Mouse (Mus musculus) forebrain, embryonic 11.5 days (tissue): ENCODE results near the gene Ovol3. TPM values are rescaled to one million over a fixed set of nuclear protein-coding genes. Genes with fewer than 3 reads are reported as not detected.

Experiments
- ATAC-seq: fragments of 200-750 bp; cut with Nextera tagmentation; replicated peaks from 2 replicates; pipeline ENCODE4 v1.8.0; 2017; ENCODE audit warnings: moderate TSS enrichment; ENCODE audit not compliant: low FRiP score
- DNase-seq: peaks from one replicate; pipeline ENCODE4 v3.0.0-alpha.2; 2017; ENCODE audit warnings: low spot score
- H3K27ac ChIP-seq: fragments of 300-500 bp; sonication (generic); 2 replicates; pipeline ENCODE4 v1.5.1; 2014; ENCODE audit warnings: low read depth, low read length
- H3K27me3 ChIP-seq: fragments of 300-500 bp; sonication (generic); 2 replicates; pipeline ENCODE4 v1.6.1; 2014; ENCODE audit warnings: mild to moderate bottlenecking, low read length, mixed read lengths; ENCODE audit not compliant: control insufficient read depth, insufficient read depth
- H3K36me3 ChIP-seq: fragments of 300-500 bp; sonication (generic); 2 replicates; pipeline ENCODE4 v1.6.1; 2014; ENCODE audit warnings: mild to moderate bottlenecking, low read length, moderate library complexity, mixed read lengths; ENCODE audit not compliant: control insufficient read depth, insufficient read depth
- H3K4me1 ChIP-seq: fragments of 300-500 bp; sonication (generic); replicated peaks from 2 replicates; pipeline ENCODE4 v1.6.1; 2014; ENCODE audit warnings: low read length, mixed read lengths; ENCODE audit not compliant: control insufficient read depth, insufficient read depth
- H3K4me2 ChIP-seq: fragments of 300-500 bp; sonication (generic); 2 replicates; pipeline ENCODE4 v1.6.1; 2014; ENCODE audit warnings: low read depth, mild to moderate bottlenecking, low read length, moderate library complexity, mixed read lengths; ENCODE audit not compliant: severe bottlenecking
- H3K4me3 ChIP-seq: fragments of 300-500 bp; sonication (generic); 2 replicates; pipeline ENCODE4 v1.5.1; 2014; ENCODE audit warnings: low read depth, low read length
- H3K9ac ChIP-seq: fragments of 300-500 bp; sonication (generic); 2 replicates; pipeline ENCODE4 v1.6.1; 2014; ENCODE audit warnings: low read length
- H3K9me3 ChIP-seq: fragments of 300-500 bp; sonication (generic); 2 replicates; pipeline ENCODE4 v1.6.1; 2016; ENCODE audit warnings: low read length, mixed read lengths; ENCODE audit not compliant: control insufficient read depth
- WGBS: fragments of 180-500 bp; shearing (Covaris S2); extraction: QIAGEN DNeasy Blood & Tissue Kit; methylation state at CpG from one replicate; pipeline ENCODE4 v1.1.7; 2014; 5-methylcytosine and 5-hydroxymethylcytosine counted together
- polyA plus RNA-seq: library from polyadenylated mRNA; unstranded; fragments of >200 nt; fragmentation: Nextera tagmentation; extraction: Ambion mirVana; gene quantifications from 2 replicates; pipeline ENCODE4 v1.2.1, GENCODE M21; 2014

The Ovol3 gene
- polyA plus RNA-seq, 1 experiment from 2014 or later: not detected

- H3K4me2 ChIP-seq: no peak overlapping the region
- no peak overlapping the region for H3K4me3 ChIP-seq
- H3K27me3 ChIP-seq: no peaks in the 10 kb centered on the region
- no peaks in the 10 kb centered on the region; the same call in 1 of the 2 replicates for H3K36me3 ChIP-seq
- ATAC-seq (no peak), DNase-seq (no peak)
- H3K4me1 ChIP-seq: peaks cover 5% of the 10 kb centered on the region
- no peak overlapping the region for H3K27ac ChIP-seq
- H3K9ac ChIP-seq: no peak overlapping the region
- no peaks in the 10 kb centered on the region for H3K9me3 ChIP-seq
- WGBS: 93% methylated on average over 15 of the region's 15 CpGs
Observed at GRCm38 (mm10) chr7:30234276-30234858, 1.2 kb downstream of the Ovol3 start.

DNA sequence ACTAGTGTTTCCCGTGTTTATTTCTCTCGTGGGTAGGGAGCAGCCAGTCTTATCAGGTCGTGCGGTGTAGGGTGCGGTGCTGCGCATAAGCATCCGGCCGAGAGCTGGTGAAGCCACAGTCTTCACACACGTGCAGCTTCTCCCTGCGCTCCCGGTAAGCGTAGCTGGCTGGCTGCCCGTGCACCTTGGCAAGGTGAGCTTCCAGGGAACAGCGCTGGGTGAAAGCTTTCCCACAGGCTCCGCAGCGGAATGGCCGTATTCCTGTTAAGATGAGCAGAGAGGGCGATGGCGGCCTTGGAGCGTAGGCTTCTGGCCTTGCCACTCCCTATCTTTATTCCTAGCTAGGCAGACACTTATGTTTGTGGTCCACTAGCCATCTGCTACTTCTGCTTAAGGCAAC lies 2.1 kb downstream of the Ovol3 start:
- WGBS: 92% methylated on average over 20 of the region's 20 CpGs
- H3K4me3 ChIP-seq: no peak overlapping the region
- no peaks in the 10 kb centered on the region; the same call in 1 of the 2 replicates for H3K36me3 ChIP-seq
- ATAC-seq (no peak), DNase-seq (no peak)
- no peak overlapping the region for H3K27ac ChIP-seq
- H3K9me3 ChIP-seq: no peaks in the 10 kb centered on the region
- H3K9ac ChIP-seq: no peak overlapping the region
- H3K4me1 ChIP-seq: peaks cover 5% of the 10 kb centered on the region
- no peaks in the 10 kb centered on the region for H3K27me3 ChIP-seq
- H3K4me2 ChIP-seq: peak overlapping the region; percentile 64; the same call in 1 of the 2 replicates

DNA sequence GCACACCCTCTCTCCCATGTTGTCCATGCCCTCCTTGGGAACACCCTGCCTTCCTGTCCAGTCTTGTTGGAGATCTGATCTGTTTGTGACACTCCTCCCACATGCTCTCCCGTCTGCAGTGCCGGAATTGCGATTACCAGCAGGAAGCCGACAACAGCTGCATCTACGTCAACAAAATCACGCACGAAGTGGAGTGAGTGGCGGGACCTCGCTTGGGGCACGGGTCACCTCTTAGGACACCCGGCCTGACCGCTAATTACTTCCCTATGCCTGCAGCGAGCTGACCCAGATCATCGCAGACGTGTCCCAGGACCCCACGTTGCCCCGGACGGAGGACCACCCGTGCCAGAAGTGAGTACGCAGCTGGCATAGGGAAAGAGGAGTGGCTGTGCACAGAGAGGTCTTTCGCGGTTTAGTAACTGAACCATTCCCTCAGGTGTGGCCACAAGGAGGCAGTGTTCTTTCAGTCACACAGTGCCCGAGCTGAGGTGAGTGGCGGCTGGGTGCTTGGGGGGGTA lies 2.8 kb downstream of the Ovol3 start:
- peaks cover 5% of the 10 kb centered on the region for H3K4me1 ChIP-seq
- H3K9ac ChIP-seq: peak overlapping the region; percentile 78
- H3K27me3 ChIP-seq: no peaks in the 10 kb centered on the region
- H3K9me3 ChIP-seq: no peaks in the 10 kb centered on the region
- DNase-seq (peak; percentile 79), ATAC-seq (peak; percentile 28)
- 6% methylated on average over 24 of the region's 24 CpGs for WGBS
- peak overlapping the region; percentile 64 for H3K4me2 ChIP-seq
- peak overlapping the region; percentile 79 for H3K4me3 ChIP-seq
- peak overlapping the region; percentile 96; the same call in 1 of the 2 replicates for H3K27ac ChIP-seq
- no peaks in the 10 kb centered on the region; the same call in 1 of the 2 replicates for H3K36me3 ChIP-seq

GRCm38 (mm10) chr7:30231669-30232454 lies 3.7 kb downstream of the Ovol3 start, which contains the start of the genes Polr2i and Tbcb:
Gene Polr2i (plus strand): TSS chr7:30231948.
Gene Tbcb (minus strand): TSS chr7:30232272.
- peak within 1 kb of the TSS; percentile 79 for H3K4me3 ChIP-seq
- no peaks in the 10 kb centered on the region for H3K9me3 ChIP-seq
- peak; percentile 98 for DNase-seq
- H3K27me3 ChIP-seq: no peaks in the 10 kb centered on the region
- H3K4me1 ChIP-seq: peaks cover 5% of the 10 kb centered on the region
- H3K36me3 ChIP-seq: no peaks in the 10 kb centered on the region; the same call in 1 of the 2 replicates
- H3K9ac ChIP-seq: peak within 1 kb of the TSS; percentile 78
- under 1% methylated on average over 67 of the region's 67 CpGs for WGBS
- peak; percentile 95 for ATAC-seq
- H3K27ac ChIP-seq: peak within 1 kb of the TSS; percentile 96
- peak within 1 kb of the TSS; percentile 86 for H3K4me2 ChIP-seq

- Histone ChIP-seq H3K4me1 (peaks cover 5% of the 10 kb centered on the region), H3K9ac (peak overlapping the region; percentile 78)
Observed at GRCm38 (mm10) chr7:30231328-30231668, 4.2 kb downstream of the Ovol3 start.

GRCm38 (mm10) chr7:30224206-30224605 lies 11.3 kb downstream of the Ovol3 start:
- ATAC-seq (no peak), DNase-seq (no peak)
- no peaks in the 10 kb centered on the region for H3K9me3 ChIP-seq
- H3K27ac ChIP-seq: no peak overlapping the region
- WGBS: 91% methylated on average over 12 of the region's 12 CpGs
- no peaks in the 10 kb centered on the region for H3K27me3 ChIP-seq
- H3K9ac ChIP-seq: no peak overlapping the region
- H3K4me1 ChIP-seq: peaks cover 5% of the 10 kb centered on the region; the same call in 1 of the 2 replicates
- H3K36me3 ChIP-seq: peaks cover 14% of the 10 kb centered on the region
- H3K4me3 ChIP-seq: no peak overlapping the region
- no peak overlapping the region for H3K4me2 ChIP-seq

More at GRCm38 (mm10) chr7:30231328-30231668, 4.2 kb downstream of the Ovol3 start:
- Histone ChIP-seq H3K4me3 (peak overlapping the region; percentile 79), H3K27me3 (no peaks in the 10 kb centered on the region), H3K9me3 (no peaks in the 10 kb centered on the region), H3K4me2 (peak overlapping the region; percentile 86), H3K27ac (peak overlapping the region; percentile 96), H3K36me3 (peaks cover 2% of the 10 kb centered on the region; the same call in 1 of the 2 replicates)
- DNase-seq: no peak
- WGBS: under 1% methylated on average over 16 of the region's 16 CpGs
- peak; percentile 57 for ATAC-seq

DNA sequence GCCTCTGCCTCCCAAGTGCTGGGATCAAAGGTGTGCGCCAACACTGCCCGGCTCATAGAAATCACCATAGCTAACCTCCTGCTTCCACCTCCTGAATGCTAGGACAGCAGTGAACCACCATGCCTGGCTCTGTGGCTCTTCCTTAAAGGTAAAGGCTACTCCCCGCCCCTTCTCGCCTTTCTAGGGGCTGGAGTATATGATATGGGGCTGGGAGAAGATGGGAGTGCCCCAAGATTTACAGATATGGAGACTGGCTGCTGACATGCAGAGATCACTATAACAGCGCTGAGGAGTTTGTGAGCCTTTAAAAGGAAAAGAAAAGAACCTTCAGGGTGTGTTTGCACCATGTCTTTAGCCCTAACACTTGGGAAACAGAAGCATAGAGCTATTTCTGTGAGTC lies 13.3 kb downstream of the Ovol3 start:
- peaks cover 14% of the 10 kb centered on the region for H3K36me3 ChIP-seq
- peaks cover 7% of the 10 kb centered on the region; the same call in 1 of the 2 replicates for H3K4me1 ChIP-seq
- ATAC-seq: no peak
- H3K4me2 ChIP-seq: no peak overlapping the region
- no peak overlapping the region for H3K4me3 ChIP-seq
- H3K9me3 ChIP-seq: no peaks in the 10 kb centered on the region
- H3K9ac ChIP-seq: no peak overlapping the region
- H3K27me3 ChIP-seq: no peaks in the 10 kb centered on the region
- H3K27ac ChIP-seq: no peak overlapping the region
- no peak for DNase-seq
- WGBS: 93% methylated on average over 5 of the region's 5 CpGs

- Histone ChIP-seq H3K27ac (no peak overlapping the region), H3K36me3 (peaks cover 14% of the 10 kb centered on the region), H3K9ac (no peak overlapping the region), H3K27me3 (no peaks in the 10 kb centered on the region), H3K4me2 (no peak overlapping the region), H3K9me3 (no peaks in the 10 kb centered on the region), H3K4me3 (no peak overlapping the region), H3K4me1 (peaks cover 7% of the 10 kb centered on the region; the same call in 1 of the 2 replicates)
- ATAC-seq (no peak), DNase-seq (no peak)
- 88% methylated on average over 3 of the region's 3 CpGs for WGBS
Observed at GRCm38 (mm10) chr7:30221433-30221832, 14.1 kb downstream of the Ovol3 start.
